Mouse (Mus musculus) large intestine, adult 2 months (tissue): ENCODE measurements around the gene Ldlr. TPM values are rescaled to one million over a fixed set of nuclear protein-coding genes. Genes with fewer than 3 reads are reported as not detected.
A peak's percentile ranks its signal among the peaks of the same experiment; 100 is the strongest.
"Not testable (repeated sequence)": the region's sequence is repeated elsewhere in the genome, so short reads cannot be mapped to it uniquely, and the experiment has no call there.

Experiments
- DNase-seq: peaks from one replicate; pipeline ENCODE4 v3.0.0-alpha.2; 2012; ENCODE audit warnings: low read depth, low spot score
- WGBS: fragments of 180-500 bp; shearing (Covaris S2); methylation state at CpG from one replicate; pipeline ENCODE4 v1.1.7; 2018; 5-methylcytosine and 5-hydroxymethylcytosine counted together
- polyA plus RNA-seq: library from polyadenylated mRNA; depleted of rRNA; stranded (reverse); fragments of >200 nt; gene quantifications from 2 replicates; pipeline ENCODE4 v1.2.3, GENCODE M21; 2012; rRNA removed

The Ldlr gene
- 64.7 and 74.0 TPM in 2 replicates for polyA plus RNA-seq

- whole genome bisulfite sequencing = under 1% methylated on average over 47 of the region's 47 CpGs
- DNase-seq = peak; percentile 92
Observed at GRCm38 (mm10) chr9:21723377-21724146, at the start of gene Ldlr. Gene Ldlr, plus strand, starts transcription at chr9:21723483.

GRCm38 (mm10) chr9:21677706-21678105 lies 45.6 kb upstream of the Ldlr start:
- no peak for DNase-seq
- 93% methylated on average over 17 of the region's 17 CpGs for WGBS

GRCm38 (mm10) chr9:21680448-21680847 lies 42.8 kb upstream of the Ldlr start:
- WGBS = 88% methylated on average over 4 of the region's 4 CpGs

GRCm38 (mm10) chr9:21682827-21683226 lies 40.5 kb upstream of the Ldlr start:
- no peak for DNase-seq
- 88% methylated on average over 4 of the region's 4 CpGs for WGBS

More at GRCm38 (mm10) chr9:21680448-21680847, 42.8 kb upstream of the Ldlr start:
- DNase-seq = no peak

- DNase-seq = no peak
- 68% methylated on average over 3 of the region's 3 CpGs for WGBS
Observed at GRCm38 (mm10) chr9:21683897-21684296, 39.4 kb upstream of the Ldlr start.

GRCm38 (mm10) chr9:21688554-21688953 lies 34.7 kb upstream of the Ldlr start:
- DNase-seq = no peak
- 86% methylated on average over 7 of the region's 7 CpGs for WGBS

- DNase-seq = no peak
- WGBS = 88% methylated on average over 3 of the region's 3 CpGs
Observed at GRCm38 (mm10) chr9:21690031-21690430, 33.3 kb upstream of the Ldlr start.

- WGBS = 54% methylated on average over 2 of the region's 2 CpGs
- DNase-seq = no peak
Observed at GRCm38 (mm10) chr9:21691862-21692261, 31.4 kb upstream of the Ldlr start.

- 85% methylated on average over 4 of the region's 4 CpGs for WGBS
- DNase-seq = no peak
Observed at GRCm38 (mm10) chr9:21692491-21692890, 30.8 kb upstream of the Ldlr start.

- no peak for DNase-seq
Observed at GRCm38 (mm10) chr9:21694071-21694470, 29.2 kb upstream of the Ldlr start.

- DNase-seq = no peak
- 87% methylated on average over 5 of the region's 5 CpGs for WGBS
Observed at GRCm38 (mm10) chr9:21695229-21695792, 28.0 kb upstream of the Ldlr start.

GRCm38 (mm10) chr9:21697121-21697520 lies 26.2 kb upstream of the Ldlr start:
- no peak for DNase-seq
- 77% methylated on average over 6 of the region's 6 CpGs for WGBS

GRCm38 (mm10) chr9:21699280-21699679 lies 24.0 kb upstream of the Ldlr start:
- WGBS = 51% methylated on average over 6 of the region's 6 CpGs
- not testable (repeated sequence) for DNase-seq

GRCm38 (mm10) chr9:21701091-21701490 lies 22.2 kb upstream of the Ldlr start:
- DNase-seq = no peak
- 92% methylated on average over 14 of the region's 14 CpGs for WGBS

- DNase-seq = no peak
- 87% methylated on average over 7 of the region's 7 CpGs for WGBS
Observed at GRCm38 (mm10) chr9:21703494-21703893, 19.8 kb upstream of the Ldlr start.

- whole genome bisulfite sequencing = 78% methylated on average over 4 of the region's 4 CpGs
- DNase-seq = no peak
Observed at GRCm38 (mm10) chr9:21706085-21706484, 17.2 kb upstream of the Ldlr start.

GRCm38 (mm10) chr9:21706586-21707265 lies 16.6 kb upstream of the Ldlr start:
- no peak for DNase-seq
- WGBS = 63% methylated on average over 8 of the region's 8 CpGs

- WGBS = 59% methylated on average over 3 of the region's 3 CpGs
- no peak for DNase-seq
Observed at GRCm38 (mm10) chr9:21709340-21709739, 13.9 kb upstream of the Ldlr start.

GRCm38 (mm10) chr9:21715298-21715697 lies 8.0 kb upstream of the Ldlr start:
- 27% methylated on average over 4 of the region's 4 CpGs for WGBS

GRCm38 (mm10) chr9:21717015-21717414 lies 6.3 kb upstream of the Ldlr start:
- 82% methylated on average over 2 of the region's 2 CpGs for WGBS
- DNase-seq = no peak

More at GRCm38 (mm10) chr9:21715298-21715697, 8.0 kb upstream of the Ldlr start:
- DNase-seq = no peak

GRCm38 (mm10) chr9:21721036-21721435 lies 2.2 kb upstream of the Ldlr start:
- DNase-seq = no peak
- WGBS = 54% methylated on average over 2 of the region's 2 CpGs
